Mouse (Mus musculus) heart, adult 9 months (tissue): ENCODE data around the gene Heph.
"Not testable (repeated sequence)": the region's sequence is repeated elsewhere in the genome, so short reads cannot be mapped to it uniquely, and the experiment has no call there.

Experiments
- DNase-seq, 2 experiments: peaks; one replicate each; pipeline ENCODE4 v3.0.0; 2022; ENCODE audit warnings: low spot score in 2 of 2

The Heph gene

DNA sequence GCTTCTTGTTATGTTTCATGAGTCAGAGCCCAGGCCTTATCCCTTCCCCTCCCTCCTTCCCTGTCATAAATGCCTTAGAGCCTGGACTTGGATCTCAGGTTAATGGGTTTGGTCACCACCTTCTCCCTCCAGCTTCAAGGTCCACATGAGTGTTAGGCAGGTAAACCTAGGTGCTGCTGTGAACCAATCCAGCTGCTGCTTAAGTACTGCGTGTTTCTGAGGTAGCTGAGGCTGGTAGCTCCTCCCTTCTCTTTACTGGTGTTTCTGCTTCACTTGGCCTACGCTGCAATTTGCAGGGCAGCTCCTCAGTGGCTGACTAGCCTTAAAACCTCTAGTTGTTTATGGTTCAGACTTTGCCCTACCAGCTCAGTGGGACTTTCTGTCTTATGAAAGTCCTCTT is at the start of gene Heph:
Heph (plus strand) TSS at position 211 of the 400 bp plus-strand sequence.
- no peak for DNase-seq

DNA sequence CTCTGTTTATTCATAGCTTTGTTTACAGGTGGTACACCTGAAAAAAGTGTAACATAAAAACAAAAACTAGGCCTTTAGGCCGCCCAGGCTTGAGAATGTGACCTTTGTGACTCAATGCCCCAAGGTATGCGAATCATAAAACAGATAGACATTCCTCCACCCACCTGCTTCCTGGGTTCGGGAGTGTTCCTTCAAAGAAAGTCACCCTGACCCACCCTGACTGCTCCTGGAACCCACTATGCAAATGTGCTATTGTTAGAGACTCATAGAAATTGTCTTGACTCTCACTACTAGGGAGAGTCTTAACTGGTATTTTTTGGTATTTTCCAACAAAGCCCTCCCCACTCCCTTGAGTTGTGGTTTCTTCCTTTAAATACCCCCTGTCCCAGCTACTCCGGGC is 39.8 kb upstream of the Heph start:
- not testable (repeated sequence) for DNase-seq

DNA sequence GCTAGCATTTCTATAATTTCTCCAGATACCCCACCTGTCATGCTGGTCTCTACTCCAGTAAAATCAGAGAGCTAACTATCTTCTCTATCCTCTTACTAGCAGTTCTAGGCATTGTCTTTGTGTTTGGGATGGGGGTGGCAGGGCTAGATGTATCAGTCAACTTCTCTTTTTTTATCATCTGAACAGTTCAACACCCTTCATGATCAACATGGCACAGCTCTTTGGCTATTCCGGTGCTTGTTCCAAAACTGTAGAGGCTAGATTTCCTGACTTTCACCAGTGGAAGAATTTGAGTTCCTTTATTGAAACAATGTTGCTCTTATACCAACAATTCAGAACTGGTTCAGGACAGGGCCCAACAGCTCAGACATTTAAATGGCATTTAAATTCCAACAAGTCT is 38.2 kb upstream of the Heph start:
- no peak for DNase-seq

DNA sequence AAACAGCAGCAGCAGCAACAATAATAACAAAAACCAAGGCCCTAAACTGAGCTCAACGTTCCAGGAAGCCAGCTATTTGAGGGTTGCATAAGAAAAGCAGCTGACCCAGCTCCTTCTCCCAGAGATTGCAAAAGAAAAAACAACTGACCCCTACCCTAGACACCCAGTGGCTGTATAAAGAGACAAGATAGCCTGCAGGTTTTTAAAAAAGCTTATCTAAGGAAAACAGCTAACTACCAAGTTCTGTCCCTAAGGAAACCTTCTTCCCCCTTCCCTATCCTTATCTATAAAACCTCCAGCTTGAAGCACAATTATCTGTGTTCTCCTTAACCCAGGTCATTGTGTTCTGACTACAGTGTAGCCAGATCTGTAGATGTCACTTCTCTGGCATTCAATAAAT is 37.4 kb upstream of the Heph start:
- DNase-seq = no peak

DNA sequence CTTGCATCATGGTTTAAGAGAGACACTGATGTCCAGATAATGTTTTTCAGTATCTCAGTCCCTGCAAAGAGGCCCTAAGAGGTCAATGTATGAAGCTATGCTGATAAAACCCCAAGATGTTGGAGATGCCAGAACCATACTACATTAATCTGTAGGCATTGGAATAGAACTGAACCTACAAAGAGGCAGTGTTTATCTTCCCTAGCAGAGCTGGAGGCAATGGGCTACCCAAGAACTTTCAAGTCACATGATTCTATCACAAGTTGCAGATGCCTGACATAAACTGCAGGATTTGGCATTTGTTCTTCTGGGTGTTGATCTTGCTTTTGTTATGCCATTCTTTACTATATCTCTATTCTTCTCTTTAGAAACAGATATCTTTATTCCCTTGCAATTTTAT is 35.8 kb upstream of the Heph start:
- no peak for DNase-seq

DNA sequence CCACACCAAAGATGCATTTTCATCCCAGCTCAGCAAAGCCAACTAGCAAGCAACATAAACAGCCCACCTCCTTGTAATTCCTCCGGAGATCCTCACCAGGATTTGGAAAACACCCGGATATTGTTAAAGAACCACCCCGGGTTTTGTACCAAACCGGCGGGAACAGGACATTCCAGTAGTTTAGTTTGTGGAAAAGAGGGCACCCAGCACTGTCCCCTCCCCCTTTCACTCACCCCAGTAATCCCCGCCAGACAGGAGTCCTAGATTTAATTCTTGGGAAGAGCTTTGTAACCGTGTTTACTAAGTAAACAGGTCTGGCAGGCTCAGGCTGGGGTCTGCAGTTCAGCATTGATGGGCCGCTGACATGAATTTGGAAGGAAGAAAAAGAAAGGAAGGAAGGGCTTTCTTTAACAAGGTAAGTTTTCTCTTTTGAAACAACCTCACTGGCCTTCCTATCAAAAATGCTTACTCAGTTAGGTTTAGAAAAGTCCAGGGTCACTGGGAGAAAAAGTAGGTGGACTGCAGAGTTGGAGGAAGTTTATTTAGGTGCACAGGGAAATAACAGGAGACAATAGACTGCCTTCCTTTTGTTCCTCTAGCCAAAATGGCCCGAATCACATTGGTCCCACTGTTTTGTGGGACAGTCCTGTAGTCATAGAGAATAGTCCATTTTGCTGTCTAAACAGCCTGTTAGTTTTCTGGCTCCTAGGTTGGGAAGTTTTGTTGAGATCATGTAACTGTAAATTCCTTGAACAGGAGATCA is 1.2 kb downstream of the Heph start, which contains the start of gene Hsf3:
Hsf3 (minus strand) TSS at position 94 of the 763 bp plus-strand sequence.
- DNase-seq = peak; percentile 0 to 3

DNA sequence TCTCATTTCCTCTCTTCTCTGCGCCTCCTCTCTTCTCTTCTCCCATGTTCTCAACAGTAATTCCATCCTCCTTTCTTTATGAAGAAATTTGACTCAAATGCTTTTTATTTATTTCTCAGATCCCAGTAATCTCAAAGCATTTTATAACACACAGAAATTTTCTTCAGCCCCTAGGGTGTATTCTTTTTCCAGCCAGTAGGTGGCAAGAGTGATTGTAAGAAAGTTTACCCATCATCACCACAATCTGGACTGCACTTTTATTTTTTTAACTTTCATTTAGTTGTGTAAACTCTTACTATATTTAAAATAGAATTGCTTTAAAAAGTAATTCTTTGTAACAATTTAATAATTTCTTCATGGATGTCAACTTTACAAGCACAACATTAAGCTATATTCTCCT is 46.4 kb downstream of the Heph start:
- no peak for DNase-seq
